Comparison of ENCODE assay signal across 9 mouse cellular contexts in genomic region chr15:12091781-12092458, GRCm38 (mm10). TPM values are rescaled to one million over a fixed set of nuclear protein-coding genes. Genes with fewer than 3 reads are reported as not detected.
DNase-seq lines count a peak whose midpoint lies in the region; ATAC-seq and TF ChIP-seq lines count a peak whose summit lies in the region.
"Had no signal": no experiment of that assay in that cellular context is flagged by ENCODE, and none has a peak within 500 bp of the region (broad histone marks: within the 10 kb centered on the region; RNA-seq: fewer than 3 reads in every experiment).

No protein-coding gene starts in this region.

- no peak overlapping the region for H3K4me2 ChIP-seq in liver, postnatal 0 days (ENCODE audit: low read depth, low read length)
- H3K4me2 ChIP-seq: neural tube, embryonic 12.5 days had no signal

- peak; percentile 31 for DNase-seq in cerebellum, adult 8-10 months
- DNase-seq in cerebellum, adult 9-10 months, result no peak
- peak; percentile 67 to 70 for DNase-seq in layer of hippocampus, postnatal 10 days (ENCODE audit: low spot score in 2 of 2)
- no peak for DNase-seq in layer of hippocampus, adult 9-11 months
- DNase-seq in MN1 (ENCODE audit: low spot score), result peak; percentile 27
- peak; percentile 20 for DNase-seq in embryo, embryonic 10 days (ENCODE audit: low spot score)
- peak; percentile 66 for DNase-seq in liver, postnatal 0 days
- peak; percentile 52 to 73 for DNase-seq in spleen, postnatal 10 days (ENCODE audit: low spot score in 2 of 2)

- ATAC-seq in liver, postnatal 0 days, result no peak; the same call in 1 of the 2 replicates

- H3K4me3 ChIP-seq in liver, postnatal 0 days (ENCODE audit: low read depth, low read length), result no peak overlapping the region
- H3K4me3 ChIP-seq: neural tube, embryonic 12.5 days had no signal

- peak; percentile 87 for TF ChIP-seq CTCF in liver, postnatal 0 days (IDR thresholded peaks at IDR 0.05; ENCODE audit: low read depth)

- no peak for TF ChIP-seq EP300 in liver, postnatal 0 days (IDR thresholded peaks at IDR 0.05; ENCODE audit: low read depth)

- H3K36me3 ChIP-seq in liver, postnatal 0 days (replicated peaks; ENCODE audit: insufficient read depth, low read length), result no peaks in the 10 kb centered on the region
- H3K36me3 ChIP-seq: neural tube, embryonic 12.5 days had no signal

- H3K4me1 ChIP-seq in liver, postnatal 0 days (ENCODE audit: insufficient read depth), result no peaks in the 10 kb centered on the region

- WGBS in liver, postnatal 0 days (ENCODE audit: insufficient replicate concordance), result 50% methylated on average over 10 of the region's 10 CpGs

- H3K9me3 ChIP-seq in liver, postnatal 0 days (ENCODE audit: low read length), result no peaks in the 10 kb centered on the region

- no peaks in the 10 kb centered on the region for H3K27me3 ChIP-seq in liver, postnatal 0 days (ENCODE audit: insufficient read depth, low read length)
- H3K27me3 ChIP-seq: neural tube, embryonic 12.5 days had no signal

- no peak overlapping the region for H3K9ac ChIP-seq in liver, postnatal 0 days (replicated peaks)
- H3K9ac ChIP-seq: neural tube, embryonic 12.5 days had no signal

- H3K27ac ChIP-seq in liver, postnatal 0 days (ENCODE audit: low read depth), result no peak overlapping the region
- H3K27ac ChIP-seq: neural tube, embryonic 12.5 days had no signal

RNA-seq across cellular contexts. Expression of gene Zfr, which starts 25.7 kb away (rescaled TPM):
- total RNA-seq in layer of hippocampus, postnatal 10 days (2021), result 100 to 1,000 TPM; 278 to 285 TPM
- polyA plus RNA-seq in liver, postnatal 0 days (2015; fragmentation: Nextera tagmentation; extraction: Ambion mirVana), result 26.6 and 33.5 TPM in 2 replicates

Comparison
In these comparisons a context has a peak if more than half of its experiments do, and no peak if none do; other contexts are left out.
1. DNase-seq: peak in cerebellum, adult 8-10 months (single experiment), layer of hippocampus, postnatal 10 days (2 of 2), MN1 (single experiment), embryo, embryonic 10 days (single experiment), liver, postnatal 0 days (single experiment) and spleen, postnatal 10 days (2 of 2); none in cerebellum, adult 9-10 months (single experiment) and layer of hippocampus, adult 9-11 months (single experiment).